Mouse (Mus musculus) spleen, adult 2 months (tissue): Measurements from ENCODE around the gene Rgs7bp.

Experiments
- CTCF ChIP-seq: fragments of 200-500 bp; IDR thresholded peaks from 2 replicates; pipeline ENCODE4 v1.5.1; 2011; ENCODE audit warnings: mild to moderate bottlenecking, inconsistent platforms; ENCODE audit not compliant: insufficient read depth, insufficient read length, insufficient replicate concordance; ENCODE audit errors: extremely low read depth
- POLR2A ChIP-seq: fragments of 200-500 bp; IDR thresholded peaks from 2 replicates; pipeline ENCODE4 v1.6.1; 2011; ENCODE audit warnings: low read depth, low read length, inconsistent platforms

- TF ChIP-seq CTCF (no peak), POLR2A (no peak)
These were observed 49.7 kb upstream of the Rgs7bp start for GRCm38 (mm10) chr13:105104385-105104784.
